8 mouse cellular contexts compared by ENCODE assay signal in genomic region chr17:9167571-9168201, GRCm38 (mm10).
DNase-seq lines count a peak whose midpoint lies in the region; ATAC-seq lines count a peak whose summit lies in the region.

No protein-coding gene starts in this region.

- peaks cover 9% of the 10 kb centered on the region for H3K27me3 ChIP-seq in megakaryocyte, embryonic 14.5 days (replicated peaks)
- peaks cover 6% of the 10 kb centered on the region; the same call in 1 of the 2 replicates for H3K27me3 ChIP-seq in embryonic facial prominence, embryonic 15.5 days
- H3K27me3 ChIP-seq in midbrain, embryonic 12.5 days: 0 out of 2 replicates have a peak, but pooled peaks cover 3% of the 10 kb centered on the region

- H3K4me1 ChIP-seq in megakaryocyte, embryonic 14.5 days: peaks cover 53% of the 10 kb centered on the region
- H3K4me1 ChIP-seq in embryonic facial prominence, embryonic 15.5 days: peaks cover 15% of the 10 kb centered on the region
- H3K4me1 ChIP-seq in midbrain, embryonic 12.5 days: peaks cover 20% of the 10 kb centered on the region

- no peak for ATAC-seq in megakaryocyte, adult 5-6 weeks (ENCODE audit: poor library complexity, severe bottlenecking)
- no peak for ATAC-seq in embryonic facial prominence, embryonic 15.5 days (ENCODE audit: insufficient number of reproducible peaks, low FRiP score, low TSS enrichment, low read depth)
- peak; percentile 34 for ATAC-seq in midbrain, embryonic 12.5 days (ENCODE audit: low FRiP score, low read depth)

- no peak overlapping the region for H3K27ac ChIP-seq in embryonic facial prominence, embryonic 15.5 days (replicated peaks)
- H3K27ac ChIP-seq in midbrain, embryonic 12.5 days (replicated peaks): peak overlapping the region; percentile 85

- WGBS in embryonic facial prominence, embryonic 15.5 days: under 1% methylated on average over 20 of the region's 20 CpGs
- 0% methylated on average over 20 of the region's 20 CpGs for WGBS in midbrain, embryonic 12.5 days

- no peaks in the 10 kb centered on the region for H3K9me3 ChIP-seq in megakaryocyte, embryonic 14.5 days
- no peaks in the 10 kb centered on the region for H3K9me3 ChIP-seq in embryonic facial prominence, embryonic 15.5 days (replicated peaks)
- no peaks in the 10 kb centered on the region for H3K9me3 ChIP-seq in midbrain, embryonic 12.5 days

- peak; percentile 4 to 7 for DNase-seq in heart, postnatal 36 days
- peak; percentile 24 to 37 for DNase-seq in left cerebral cortex, postnatal 10 days (ENCODE audit: extremely low spot score in 1 of 2, low spot score in 2 of 2)
- DNase-seq in testis, postnatal 14 days (ENCODE audit: low spot score): peak; percentile 63
- no peak for DNase-seq in spleen, postnatal 4 days (ENCODE audit: low spot score in 2 of 2)

- intact Hi-C loops in heart, postnatal 36 days (cut with DNase I): loop anchor here (2.0 to 5.0 kb wide), 6 partner anchors 135 to 1900 kb away; partner anchors contain the start of gene Qk
- intact Hi-C loops in left cerebral cortex, postnatal 10 days (cut with DNase I): loop anchor here (2.0 to 5.0 kb wide), 4 partner anchors 135 to 1149 kb away; no protein-coding TSS in a partner anchor

- H3K9ac ChIP-seq in embryonic facial prominence, embryonic 15.5 days: peak overlapping the region; percentile 23; the same call in 1 of the 2 replicates
- H3K9ac ChIP-seq in midbrain, embryonic 12.5 days (replicated peaks): peak overlapping the region; percentile 65

- peak overlapping the region; percentile 91 for H3K4me3 ChIP-seq in megakaryocyte, embryonic 14.5 days (replicated peaks)
- H3K4me3 ChIP-seq in embryonic facial prominence, embryonic 15.5 days (replicated peaks): peak overlapping the region; percentile 41
- peak overlapping the region; percentile 48 for H3K4me3 ChIP-seq in midbrain, embryonic 12.5 days

- peak overlapping the region; percentile 80 for H3K4me2 ChIP-seq in embryonic facial prominence, embryonic 15.5 days (replicated peaks)
- peak overlapping the region; percentile 94 for H3K4me2 ChIP-seq in midbrain, embryonic 12.5 days (replicated peaks)

- H3K36me3 ChIP-seq in megakaryocyte, embryonic 14.5 days (replicated peaks; ENCODE audit: low read length): no peaks in the 10 kb centered on the region
- H3K36me3 ChIP-seq in embryonic facial prominence, embryonic 15.5 days: no peaks in the 10 kb centered on the region
- no peaks in the 10 kb centered on the region for H3K36me3 ChIP-seq in midbrain, embryonic 12.5 days

Comparison
In these comparisons a context has a peak if more than half of its experiments do, and no peak if none do; other contexts are left out.
1. H3K4me3 ChIP-seq: peak in every context shown above with its lines; median percentile 91 in megakaryocyte, embryonic 14.5 days; 48 in midbrain, embryonic 12.5 days; 41 in embryonic facial prominence, embryonic 15.5 days.
2. DNase-seq: peak in heart, postnatal 36 days (2 of 2), left cerebral cortex, postnatal 10 days (2 of 2) and testis, postnatal 14 days (single experiment); none in spleen, postnatal 4 days (0 of 2).